Mouse (Mus musculus) CD4-positive, CD25-positive, alpha-beta regulatory T cell, adult 2 months (primary cell): ENCODE data around the gene Slc35f1.

Source experiments
- DNase-seq: peaks from one replicate; pipeline ENCODE4 v3.0.0-alpha.2; 2012; ENCODE audit warnings: low read depth, low spot score

Slc35f1 gene

DNA sequence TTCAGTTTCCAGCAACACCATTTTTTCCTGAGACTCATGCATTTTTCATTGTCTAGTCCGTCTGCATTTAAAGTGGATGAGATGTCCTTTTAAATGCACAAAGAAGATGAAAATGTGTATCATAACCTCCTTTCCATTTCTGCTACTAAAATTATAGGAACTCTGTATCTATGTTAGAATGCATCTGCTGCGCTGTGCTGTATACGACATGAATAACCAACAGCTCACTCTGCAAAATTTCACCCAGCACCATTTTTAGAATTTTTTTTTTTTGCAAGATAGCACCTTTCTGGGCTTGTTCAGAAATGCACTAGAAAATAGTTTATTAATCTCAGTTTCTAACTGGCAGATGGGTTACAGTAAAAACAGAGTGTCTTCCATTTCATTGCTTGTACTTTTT is 236.0 kb downstream of the Slc35f1 start:
- DNase-seq: no peak

- DNase-seq: no peak
Measured at GRCm38 (mm10) chr10:52932159-52932558, 241.8 kb downstream of the Slc35f1 start.

- DNase-seq: no peak
Measured at GRCm38 (mm10) chr10:52934615-52935014, 244.3 kb downstream of the Slc35f1 start.

- DNase-seq: no peak
Measured at GRCm38 (mm10) chr10:52940111-52940830, 249.9 kb downstream of the Slc35f1 start.

DNA sequence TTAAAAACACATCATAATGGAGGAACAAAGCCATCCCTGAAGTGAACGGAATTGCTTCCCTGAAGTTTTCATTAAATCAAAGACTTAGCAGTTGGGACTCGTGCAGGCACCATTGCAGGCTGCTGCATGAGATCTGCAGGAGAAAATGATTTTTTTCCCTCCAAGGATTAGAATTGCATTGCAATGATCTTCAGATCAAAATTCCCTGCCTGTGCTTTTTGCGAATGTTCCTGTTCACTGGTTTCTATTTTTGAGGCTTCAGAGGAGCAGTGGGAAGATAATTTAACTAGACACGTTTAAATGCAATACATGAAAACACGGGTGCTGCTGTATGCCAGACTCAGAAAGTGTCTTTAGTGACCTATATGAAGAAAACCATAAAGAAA is 250.5 kb downstream of the Slc35f1 start:
- no peak for DNase-seq

- no peak for DNase-seq
Measured at GRCm38 (mm10) chr10:52952581-52952980, 262.2 kb downstream of the Slc35f1 start.

- DNase-seq: no peak
Measured at GRCm38 (mm10) chr10:52956728-52957127, 266.4 kb downstream of the Slc35f1 start.

DNA sequence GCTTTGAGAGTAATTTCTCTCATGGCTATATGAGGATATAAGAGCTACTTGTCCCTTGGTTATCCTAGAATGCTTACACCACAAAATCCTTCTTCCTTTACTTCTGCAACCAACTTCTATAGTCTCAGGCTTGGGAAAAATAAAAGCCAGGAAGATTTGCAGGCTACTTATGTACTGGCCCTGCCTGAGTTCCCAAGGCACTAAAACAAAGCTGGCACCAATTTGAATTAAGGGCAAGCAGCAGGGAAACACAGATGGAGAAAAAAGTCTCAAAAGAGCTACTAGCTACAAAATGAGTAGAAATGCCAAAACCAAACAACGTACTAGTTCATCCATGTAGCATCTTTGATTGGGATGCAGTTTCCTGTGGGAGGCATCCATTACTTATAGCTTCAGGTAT is 288.9 kb downstream of the Slc35f1 start:
- no peak for DNase-seq

DNA sequence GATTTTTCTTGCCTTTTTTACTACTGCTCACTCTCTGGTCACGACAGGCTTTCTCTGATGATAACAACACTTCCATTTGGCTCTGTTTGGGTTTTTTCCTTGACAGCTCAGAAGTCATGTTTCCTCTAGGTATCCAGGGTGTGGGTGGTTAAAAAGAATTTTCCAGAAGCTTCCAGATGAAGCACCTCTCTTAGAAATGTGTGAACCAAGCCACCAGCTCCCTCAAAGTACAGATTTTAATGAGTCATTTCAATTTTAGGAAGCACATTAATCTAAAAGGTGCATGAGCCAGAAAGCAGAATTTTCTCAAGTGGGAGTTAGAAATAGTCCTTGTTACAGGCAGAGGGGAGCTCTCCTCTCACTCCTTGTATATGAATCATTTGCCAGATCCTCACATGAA is 292.5 kb downstream of the Slc35f1 start:
- no peak for DNase-seq

GRCm38 (mm10) chr10:52992246-52992645 is 301.9 kb downstream of the Slc35f1 start:
- no peak for DNase-seq

DNA sequence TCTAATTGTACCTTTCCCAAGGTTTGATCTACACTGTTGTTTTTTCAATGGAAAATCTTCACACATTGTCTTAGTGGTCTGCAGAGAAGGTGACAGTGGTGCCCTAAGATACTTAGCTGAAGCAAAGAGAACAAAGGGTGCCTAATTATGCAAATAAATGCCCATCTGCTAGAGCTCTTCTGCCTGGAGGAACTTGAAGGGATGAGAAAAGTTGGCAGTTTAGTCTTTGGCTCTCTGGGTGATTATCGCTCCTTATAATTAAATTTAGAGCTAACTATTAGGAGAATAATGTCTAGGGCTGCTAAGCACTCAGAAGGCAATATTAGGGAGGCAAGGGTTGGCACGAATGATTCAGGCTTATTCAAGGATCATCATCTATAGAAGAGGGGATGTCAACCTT is 306.6 kb downstream of the Slc35f1 start:
- DNase-seq: no peak

- no peak for DNase-seq
Measured at GRCm38 (mm10) chr10:53001136-53001535, 310.8 kb downstream of the Slc35f1 start.

GRCm38 (mm10) chr10:53006229-53007190 is 316.2 kb downstream of the Slc35f1 start:
- DNase-seq: no peak

- no peak for DNase-seq
Measured at GRCm38 (mm10) chr10:53013878-53014277, 323.5 kb downstream of the Slc35f1 start.

GRCm38 (mm10) chr10:53028454-53028853 is 338.1 kb downstream of the Slc35f1 start:
- DNase-seq: no peak

DNA sequence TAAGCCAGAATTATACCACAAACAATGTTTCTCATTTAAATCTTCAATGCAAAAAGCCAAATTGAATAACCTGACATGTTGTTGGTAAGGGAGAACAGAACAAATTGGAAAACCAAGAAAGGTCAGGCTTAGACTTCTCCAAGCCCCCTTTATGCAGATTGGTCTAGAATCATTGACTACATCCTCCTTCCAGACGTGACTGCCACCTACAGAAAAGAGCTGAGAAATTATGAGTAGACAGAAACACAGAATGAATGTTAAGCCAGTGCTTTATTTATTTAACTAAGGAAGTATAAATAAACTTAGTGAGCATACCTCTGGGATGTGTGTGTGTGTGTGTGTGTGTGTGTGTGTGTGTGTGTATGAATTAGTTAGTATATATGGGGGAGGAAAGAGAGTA is 344.9 kb downstream of the Slc35f1 start:
- no peak for DNase-seq

GRCm38 (mm10) chr10:53045931-53046330 is 355.6 kb downstream of the Slc35f1 start:
- no peak for DNase-seq

- no peak for DNase-seq
Measured at GRCm38 (mm10) chr10:53052521-53052920, 362.2 kb downstream of the Slc35f1 start.

DNA sequence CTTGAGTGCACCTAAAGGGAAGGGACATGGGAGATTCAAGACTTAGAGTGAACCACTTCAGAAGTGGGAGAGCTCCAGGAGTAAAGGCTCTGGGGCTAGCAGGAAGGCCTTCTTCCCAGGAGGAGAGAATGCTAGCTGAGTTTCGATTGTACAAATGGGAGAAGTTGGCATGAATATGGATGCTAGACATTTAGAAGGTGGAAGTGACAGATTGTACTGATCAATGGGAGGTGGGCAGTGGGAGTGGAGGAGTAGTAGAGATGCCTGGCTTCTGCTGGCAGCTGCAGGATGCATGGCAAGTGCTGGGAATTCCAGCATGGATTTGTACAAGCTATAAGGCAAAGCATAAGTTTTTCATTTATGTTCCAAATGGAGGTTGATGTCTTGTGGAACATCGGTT is 370.4 kb downstream of the Slc35f1 start:
- DNase-seq: no peak

DNA sequence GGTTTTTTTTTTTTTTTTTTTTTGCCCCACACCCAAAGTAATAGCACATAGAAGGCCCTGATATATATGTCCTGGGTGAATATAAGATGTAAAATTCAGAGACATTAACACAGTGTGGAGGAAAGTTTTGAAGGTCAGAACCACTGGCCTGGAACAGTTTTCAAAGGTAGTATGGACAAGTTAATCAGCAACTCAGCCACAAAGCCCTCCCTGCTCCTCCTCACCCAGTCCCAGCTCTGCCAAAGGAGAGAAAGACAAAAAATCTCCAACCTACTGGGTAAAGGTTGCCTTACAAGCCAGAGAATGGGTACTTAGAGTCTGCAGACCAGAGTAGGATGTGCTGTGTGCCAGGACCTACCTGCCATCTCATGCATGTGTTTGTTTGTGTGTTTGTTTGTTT is 372.4 kb downstream of the Slc35f1 start:
- DNase-seq: no peak

DNA sequence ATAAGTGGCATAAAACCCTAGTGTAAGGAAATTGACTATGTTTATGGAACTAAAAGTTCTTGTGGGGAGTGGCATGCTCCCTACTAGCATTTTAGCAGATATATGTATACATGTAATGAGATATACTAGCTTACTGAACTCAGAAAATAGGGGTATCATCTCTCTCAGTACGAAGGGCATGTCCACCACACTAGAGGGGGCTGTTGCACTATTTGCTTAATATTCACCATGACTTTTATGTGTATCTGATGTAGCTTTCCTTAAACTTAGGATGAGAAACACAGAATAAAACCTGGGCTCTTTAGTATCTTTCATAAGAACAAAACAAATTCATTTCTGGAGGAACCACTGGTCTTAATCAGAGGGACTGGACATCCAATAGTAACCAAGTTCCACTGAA is 397.5 kb downstream of the Slc35f1 start:
- DNase-seq: no peak

DNA sequence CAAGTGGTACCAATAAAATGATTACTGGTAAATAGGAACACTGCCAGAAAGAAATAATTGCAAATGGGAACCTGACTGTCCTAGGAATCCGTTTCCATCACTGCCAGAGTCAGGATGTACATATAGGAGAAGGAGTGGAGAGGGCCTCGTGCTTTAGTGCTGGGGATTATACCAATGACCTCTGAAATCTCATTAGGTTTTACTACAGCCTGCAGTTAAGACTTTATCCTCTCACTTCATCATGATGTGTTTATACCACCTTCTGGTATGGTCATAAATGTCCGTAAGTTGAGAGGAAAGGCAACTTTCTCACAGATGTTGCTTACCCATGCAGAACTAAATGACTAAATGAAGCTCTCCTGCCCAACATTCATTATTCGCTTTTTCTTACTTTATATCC is 401.2 kb downstream of the Slc35f1 start:
- DNase-seq: no peak

GRCm38 (mm10) chr10:53096446-53096845 is 406.1 kb downstream of the Slc35f1 start:
- DNase-seq: no peak
